Mouse (Mus musculus) left cerebral cortex, adult 2 months (tissue): ENCODE results near the gene Zdhhc14. TPM values are rescaled to one million over a fixed set of nuclear protein-coding genes. Genes with fewer than 3 reads are reported as not detected.
A peak's percentile ranks its signal among the peaks of the same experiment; 100 is the strongest.

Experiments used
- DNase-seq, 2 experiments: peaks; one replicate each; pipeline ENCODE4 v3.0.0; 2021 to 2022; ENCODE audit warnings: low spot score in 2 of 2, mixed read lengths in 1 of 2; ENCODE audit errors: extremely low spot score in 1 of 2
- H3K27ac ChIP-seq: fragments of 200-600 bp; 2 replicates; pipeline ENCODE4 v1.8.1; 2022
- H3K4me3 ChIP-seq: fragments of 200-600 bp; 2 replicates; pipeline ENCODE4 v1.8.1; 2022
- CTCF ChIP-seq: fragments of 200-600 bp; IDR thresholded peaks from 2 replicates; pipeline ENCODE4 v1.8.1; 2022; ENCODE audit warnings: antibody characterized with exemption, mild to moderate bottlenecking, moderate library complexity
- intact Hi-C: fragments of 180-260 bp; cut with DNase I; formaldehyde crosslinking; loops from one replicate; pipeline ENCODE4 v1.15.1; 2025
- total RNA-seq, 2 experiments: library from RNA; stranded (reverse); gene quantifications; 2 replicates each; pipeline ENCODE4 v1.2.3; 2021

The Zdhhc14 gene
- total RNA-seq, 2 experiments from 2014 or later: 44.9 to 46.8 TPM

GRCm38 (mm10) chr17:5756065-5756464 is 263.7 kb downstream of the Zdhhc14 start:
- H3K27ac ChIP-seq: no peak overlapping the region
- intact Hi-C loops: no loop called here
- no peak for DNase-seq

GRCm38 (mm10) chr17:5756855-5757254 is 264.5 kb downstream of the Zdhhc14 start:
- DNase-seq: no peak
- no peak overlapping the region for H3K27ac ChIP-seq
- no peak for TF ChIP-seq CTCF
- no peak overlapping the region for H3K4me3 ChIP-seq
- intact Hi-C loops: no loop called here

More at GRCm38 (mm10) chr17:5756065-5756464, 263.7 kb downstream of the Zdhhc14 start:
- H3K4me3 ChIP-seq: no peak overlapping the region
- no peak for TF ChIP-seq CTCF

- no peak for TF ChIP-seq CTCF
- no peak for DNase-seq
- H3K4me3 ChIP-seq: no peak overlapping the region
- intact Hi-C loops: no loop called here
- no peak overlapping the region for H3K27ac ChIP-seq
Measured at GRCm38 (mm10) chr17:5763768-5764167, 271.4 kb downstream of the Zdhhc14 start.

GRCm38 (mm10) chr17:5764270-5764669 is 271.9 kb downstream of the Zdhhc14 start:
- DNase-seq: no peak
- TF ChIP-seq CTCF: no peak
- H3K27ac ChIP-seq: no peak overlapping the region
- no peak overlapping the region for H3K4me3 ChIP-seq
- intact Hi-C loops: no loop called here

GRCm38 (mm10) chr17:5765746-5766145 is 273.4 kb downstream of the Zdhhc14 start:
- TF ChIP-seq CTCF: no peak
- Histone ChIP-seq H3K27ac (no peak overlapping the region), H3K4me3 (no peak overlapping the region)
- DNase-seq: no peak
- intact Hi-C loops: no loop called here

GRCm38 (mm10) chr17:5768164-5768705 is 275.9 kb downstream of the Zdhhc14 start:
- intact Hi-C loops: no loop called here
- TF ChIP-seq CTCF: no peak
- no peak for DNase-seq
- Histone ChIP-seq H3K4me3 (no peak overlapping the region), H3K27ac (no peak overlapping the region)

GRCm38 (mm10) chr17:5768810-5769520 is 276.6 kb downstream of the Zdhhc14 start:
- intact Hi-C loops: no loop called here
- Histone ChIP-seq H3K27ac (no peak overlapping the region), H3K4me3 (no peak overlapping the region)
- DNase-seq: no peak
- TF ChIP-seq CTCF: no peak

GRCm38 (mm10) chr17:5769776-5770175 is 277.4 kb downstream of the Zdhhc14 start:
- DNase-seq: no peak
- no peak overlapping the region for H3K27ac ChIP-seq

GRCm38 (mm10) chr17:5770265-5771249 is 278.2 kb downstream of the Zdhhc14 start:
- no peak for TF ChIP-seq CTCF
- 0 out of 2 replicates have a peak overlapping the region, but pooled peaks have one; percentile 19 for H3K4me3 ChIP-seq
- intact Hi-C loops: loop anchor here (1.0 kb wide), 1 partner anchor 9 kb away; no protein-coding TSS in a partner anchor
- DNase-seq: peak in 1 of 2 experiments; percentile 42
- H3K27ac ChIP-seq: no peak overlapping the region

More at GRCm38 (mm10) chr17:5769776-5770175, 277.4 kb downstream of the Zdhhc14 start:
- no peak for TF ChIP-seq CTCF
- intact Hi-C loops: no loop called here
- no peak overlapping the region for H3K4me3 ChIP-seq

- intact Hi-C loops: no loop called here
- no peak for DNase-seq
- Histone ChIP-seq H3K4me3 (no peak overlapping the region), H3K27ac (no peak overlapping the region)
- TF ChIP-seq CTCF: no peak
Measured at GRCm38 (mm10) chr17:5780213-5780975, 288.0 kb downstream of the Zdhhc14 start.

GRCm38 (mm10) chr17:5785238-5785637 is 292.9 kb downstream of the Zdhhc14 start:
- TF ChIP-seq CTCF: no peak
- intact Hi-C loops: no loop called here
- H3K27ac ChIP-seq: no peak overlapping the region
- no peak overlapping the region for H3K4me3 ChIP-seq
- no peak for DNase-seq
